Mouse (Mus musculus) brain, embryonic 14.5 days (tissue): ENCODE measurements around the gene Btnl6.

ENCODE experiments used
- CTCF ChIP-seq: fragments of 200-500 bp; IDR thresholded peaks from 2 replicates; pipeline ENCODE4 v1.5.1; 2012; ENCODE audit warnings: inconsistent platforms, mild to moderate bottlenecking, moderate library complexity, borderline replicate concordance; ENCODE audit not compliant: insufficient read depth, insufficient read length; ENCODE audit errors: extremely low read depth
- POLR2A ChIP-seq: fragments of 200-500 bp; IDR thresholded peaks from 2 replicates; pipeline ENCODE4 v1.6.1; 2012; ENCODE audit warnings: mild to moderate bottlenecking, inconsistent platforms, borderline replicate concordance; ENCODE audit not compliant: poor library complexity, insufficient read depth, insufficient read length, severe bottlenecking; ENCODE audit errors: extremely low read depth

GRCm38 (mm10) chr17:34475060-34475459 is 42.1 kb downstream of the Btnl6 start:
- TF ChIP-seq CTCF (no peak), POLR2A (no peak)
